Mouse (Mus musculus) kidney, postnatal 4 days (tissue): ENCODE data around the gene Pgls.

Experiments used
- DNase-seq, 2 experiments: peaks; one replicate each; pipeline ENCODE4 v3.0.0; 2021; ENCODE audit warnings: mixed read lengths in 2 of 2

Pgls gene

DNA sequence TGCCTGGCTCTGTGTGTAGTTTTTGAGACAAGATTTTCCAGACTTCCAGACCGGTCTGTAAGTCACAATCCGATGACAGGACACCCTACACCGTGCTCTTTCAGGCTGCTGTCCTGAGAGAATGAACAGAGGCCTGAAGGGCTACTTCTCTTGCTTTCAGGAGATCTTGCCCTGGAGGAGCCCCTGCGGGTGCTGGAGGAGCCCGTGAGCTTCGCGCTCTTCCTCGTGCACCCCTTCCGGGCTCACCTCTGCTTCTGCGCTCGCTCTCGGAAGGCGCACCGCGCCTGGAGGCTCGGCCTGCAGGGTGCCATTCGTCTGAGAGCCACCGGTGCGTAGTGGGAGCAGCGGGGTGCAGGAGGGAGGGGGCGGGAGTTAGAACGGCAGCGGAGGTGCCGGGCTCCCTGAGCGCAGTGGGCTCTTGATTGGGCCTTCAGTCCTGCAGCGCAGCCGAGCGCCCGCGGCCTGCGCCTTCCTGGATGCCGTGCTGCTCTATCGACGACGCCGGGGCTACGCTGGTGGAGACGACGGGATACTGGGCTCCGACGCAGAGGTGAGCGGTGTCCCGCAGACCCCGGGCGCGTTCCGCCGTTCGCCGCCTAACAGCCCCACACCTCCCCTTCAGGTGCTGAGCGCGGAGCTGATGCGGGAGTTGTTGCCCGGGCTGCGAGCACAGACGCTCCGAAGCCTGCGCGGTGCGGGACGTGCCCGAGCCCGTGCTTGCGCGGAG, 10.1 kb downstream of the Pgls start:
- peak; percentile 43 to 61 for DNase-seq

DNA sequence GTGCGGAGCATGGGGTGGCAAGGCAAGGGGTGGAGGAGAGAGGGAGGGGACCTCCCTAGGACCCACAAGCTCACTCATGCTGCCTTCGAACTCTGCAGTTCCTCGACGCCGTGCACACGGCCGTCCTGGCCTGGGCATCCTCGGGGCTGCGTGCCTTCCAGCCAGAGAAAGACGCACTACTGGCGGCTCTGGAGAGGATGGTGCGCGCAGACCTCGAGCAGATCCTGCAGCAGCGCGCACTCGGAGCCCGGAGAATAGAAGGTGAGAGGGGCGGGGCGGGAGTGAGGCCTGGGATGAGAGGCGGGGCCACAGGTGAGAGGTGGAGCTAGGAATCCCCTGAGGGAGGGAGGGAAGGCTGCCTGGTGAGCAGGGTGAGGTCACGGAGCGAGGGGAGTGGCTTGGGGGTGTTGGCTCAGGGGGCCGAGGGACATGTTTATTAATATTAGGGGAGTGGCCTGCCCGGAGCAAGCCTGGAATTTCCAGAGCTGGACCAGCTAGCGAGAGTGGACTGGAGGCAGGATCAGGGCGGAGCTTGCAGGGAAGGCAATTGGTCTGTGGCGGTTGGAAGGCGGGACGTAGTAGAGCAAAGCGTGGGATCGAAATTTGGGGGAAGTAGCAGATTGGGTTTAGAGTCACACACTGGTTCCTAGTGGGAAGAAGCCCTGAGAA, 10.8 kb downstream of the Pgls start:
- peak; percentile 87 to 92 for DNase-seq

GRCm38 (mm10) chr8:71604021-71604420, 12.0 kb downstream of the Pgls start:
- DNase-seq = no peak

DNA sequence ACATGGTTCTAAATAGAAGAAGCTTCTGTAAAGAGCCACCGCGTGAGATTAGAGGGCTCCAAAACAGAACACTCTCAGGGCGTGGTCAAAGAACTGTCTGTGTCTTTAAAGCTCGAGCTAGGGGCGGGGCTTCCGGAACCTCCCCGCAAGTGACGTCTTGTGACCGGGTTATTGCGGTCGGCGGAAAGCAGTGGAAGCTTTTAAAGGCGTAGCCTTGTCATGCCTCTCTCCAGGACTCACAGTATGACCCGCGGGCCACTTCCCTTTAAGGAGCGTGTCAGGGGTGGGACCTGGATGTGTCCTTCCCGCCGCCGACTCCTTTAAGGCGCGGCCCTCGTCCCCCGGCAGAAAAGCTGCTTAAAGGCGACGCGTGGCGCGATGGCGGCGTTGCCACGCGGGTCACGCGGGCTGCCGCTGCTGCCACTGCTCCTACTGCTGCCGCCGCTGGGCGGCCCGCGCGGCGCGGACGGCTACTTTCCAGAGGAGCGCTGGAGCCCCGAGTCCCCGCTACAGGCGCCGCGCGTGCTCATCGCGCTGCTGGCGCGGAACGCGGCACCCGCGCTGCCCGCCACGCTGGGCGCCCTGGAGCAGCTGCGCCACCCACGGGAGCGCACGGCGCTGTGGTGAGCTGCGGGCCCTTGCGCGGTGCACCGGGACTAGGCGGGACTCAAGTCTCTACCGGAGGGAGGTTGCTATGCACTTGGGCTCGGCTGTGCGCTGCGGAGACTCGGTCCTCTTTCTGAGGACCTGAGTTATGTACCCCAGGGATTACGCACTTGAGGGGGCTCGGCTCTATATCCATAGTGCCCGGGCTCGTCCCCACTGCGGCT, 19.1 kb downstream of the Pgls start, which contains the start of gene Colgalt1:
Gene Colgalt1 (plus strand): TSS at position 177 of the 830 bp plus-strand sequence.
- peak; percentile 97 for DNase-seq

- no peak for DNase-seq
Observed at GRCm38 (mm10) chr8:71612141-71612540, 20.2 kb downstream of the Pgls start.

DNA sequence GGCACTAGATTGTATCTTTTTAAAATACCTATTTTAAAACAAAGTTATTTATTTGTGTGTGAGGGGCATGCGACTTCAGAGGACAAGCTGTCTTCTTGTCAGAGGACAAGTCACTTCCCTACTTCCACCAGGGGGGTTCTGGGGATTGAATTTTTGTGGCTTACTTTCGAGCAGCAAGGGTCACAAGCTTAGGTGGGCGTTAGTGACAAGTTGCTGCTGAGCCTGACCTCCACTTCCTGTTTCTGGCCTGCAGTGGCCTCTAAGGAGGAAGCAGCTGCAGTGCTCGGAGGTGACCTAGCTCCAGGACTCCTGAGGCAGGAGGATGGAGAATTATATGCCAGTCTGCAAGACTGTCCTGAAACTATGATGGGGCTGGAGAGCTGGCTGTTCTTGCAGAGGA, 21.4 kb downstream of the Pgls start:
- no peak for DNase-seq

DNA sequence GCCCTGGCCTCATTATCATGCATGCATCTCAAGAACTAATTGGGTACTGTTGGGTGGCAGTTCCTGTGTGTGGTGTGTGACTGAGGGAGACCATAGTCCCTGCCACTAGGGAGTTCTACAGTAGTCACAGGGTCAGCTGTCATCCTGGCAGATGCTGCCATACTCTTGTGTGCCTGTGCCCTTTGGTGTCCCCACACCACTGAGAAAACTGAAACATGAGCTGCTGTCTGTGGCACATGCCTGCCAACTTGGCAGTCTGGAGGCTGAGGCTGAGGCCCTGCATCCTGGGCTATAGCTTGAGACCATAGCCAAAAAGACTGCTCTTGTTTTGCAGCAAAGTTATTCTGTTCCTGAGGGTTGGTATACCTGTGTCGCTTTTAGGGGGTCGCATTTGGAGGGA, 27.8 kb downstream of the Pgls start:
- no peak for DNase-seq

GRCm38 (mm10) chr8:71625088-71625487, 33.1 kb downstream of the Pgls start:
- no peak for DNase-seq

GRCm38 (mm10) chr8:71626753-71627152, 34.8 kb downstream of the Pgls start:
- DNase-seq = no peak

GRCm38 (mm10) chr8:71627265-71628099, 35.5 kb downstream of the Pgls start:
- DNase-seq = peak in 1 of 2 experiments; percentile 34

DNA sequence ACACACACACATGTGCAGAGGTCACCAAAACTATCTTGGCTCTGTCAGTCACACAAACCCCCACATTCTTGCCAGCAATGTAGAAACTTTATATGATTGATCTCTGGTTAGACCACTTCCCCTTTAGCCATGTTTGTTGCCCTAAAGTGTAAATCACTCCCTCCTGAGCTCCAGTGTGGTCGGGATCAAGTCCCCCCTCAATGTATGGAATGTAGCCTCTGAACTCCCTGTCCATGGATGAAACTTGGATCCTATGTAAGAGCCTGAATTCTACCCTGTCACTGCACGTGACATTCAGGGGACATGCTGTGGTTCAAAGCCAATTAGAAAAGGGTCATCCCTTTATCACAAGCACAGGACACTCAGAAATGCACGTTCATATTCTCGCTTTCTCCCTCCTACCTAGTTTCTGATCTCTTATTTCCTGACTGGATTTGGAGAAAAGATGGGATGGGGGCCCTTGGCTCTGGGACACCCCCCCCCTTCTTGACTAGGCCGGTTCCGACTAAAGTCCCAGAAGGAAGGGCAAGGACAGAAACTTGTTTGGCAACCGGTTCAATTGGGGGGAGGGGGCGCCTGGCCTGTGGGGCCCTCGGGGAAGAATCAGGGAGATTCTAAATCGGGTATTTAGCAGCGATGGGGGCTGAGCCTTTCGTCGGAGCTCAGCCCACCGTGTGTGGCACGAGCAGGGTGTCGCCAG, 36.6 kb downstream of the Pgls start:
- DNase-seq = no peak

GRCm38 (mm10) chr8:71629096-71629697, 37.2 kb downstream of the Pgls start:
- DNase-seq = peak; percentile 96 to 97

GRCm38 (mm10) chr8:71629781-71630212, 37.8 kb downstream of the Pgls start:
- peak; percentile 78 to 84 for DNase-seq

- DNase-seq = no peak
Observed at GRCm38 (mm10) chr8:71630761-71631160, 38.8 kb downstream of the Pgls start.

GRCm38 (mm10) chr8:71631897-71632296, 39.9 kb downstream of the Pgls start:
- DNase-seq = no peak

DNA sequence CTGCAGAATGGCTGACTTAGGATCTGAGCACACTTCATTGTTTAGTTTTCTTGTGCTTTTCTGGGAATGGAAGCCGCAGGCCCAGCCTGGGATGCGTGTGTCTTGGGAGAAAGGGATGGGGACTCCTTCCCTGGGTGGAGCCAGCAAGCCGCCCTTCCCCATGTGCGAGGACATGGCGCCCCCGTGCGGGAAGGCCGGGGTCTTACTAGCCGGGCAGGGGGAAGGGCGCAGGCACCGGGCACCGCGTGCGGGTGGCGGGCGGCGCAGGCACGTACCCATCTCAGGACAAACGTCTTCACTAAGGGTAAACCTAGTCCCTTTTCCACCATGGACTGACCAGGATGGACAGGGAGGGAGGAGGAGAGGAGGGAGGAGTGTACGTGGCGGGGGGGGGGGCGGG, 41.2 kb downstream of the Pgls start:
- DNase-seq = peak; percentile 62 to 70

GRCm38 (mm10) chr8:71633981-71634667, 42.1 kb downstream of the Pgls start:
- peak; percentile 70 to 80 for DNase-seq

- no peak for DNase-seq
Observed at GRCm38 (mm10) chr8:71637149-71638095, 45.4 kb downstream of the Pgls start.

- no peak for DNase-seq
Observed at GRCm38 (mm10) chr8:71638321-71638720, 46.3 kb downstream of the Pgls start.
